Mouse (Mus musculus): ENCODE results near the gene Sorcs1. TPM values are rescaled to one million over a fixed set of nuclear protein-coding genes. Genes with fewer than 3 reads are reported as not detected.

The Sorcs1 gene
- total and polyA plus RNA-seq, 2 experiments from 2014 or later: 0.51 to 1.1 TPM

DNA sequence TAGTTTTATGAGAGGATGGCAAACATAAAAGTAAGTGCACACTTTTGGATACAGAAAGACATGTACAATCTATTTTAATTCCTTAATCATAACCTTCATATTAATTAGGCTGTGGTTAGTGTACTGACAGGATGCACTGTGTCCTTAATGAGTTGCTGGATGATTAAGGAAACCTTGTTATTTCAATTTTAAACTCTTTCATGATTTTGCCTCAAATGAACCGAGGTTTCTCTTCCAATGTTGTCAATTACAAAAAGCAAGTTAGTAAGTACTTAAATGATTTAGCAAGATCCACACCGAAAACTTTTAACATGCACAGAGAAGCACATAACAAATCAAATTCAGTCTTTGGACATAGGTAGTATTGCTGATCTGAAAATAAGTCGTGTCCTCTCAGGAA lies 341.7 kb downstream of the Sorcs1 start:
- H3K36me3 ChIP-seq (replicated peaks; ENCODE audit: control insufficient read depth, insufficient read depth, low read length): no peaks in the 10 kb centered on the region
- TF ChIP-seq EP300 (IDR thresholded peaks at IDR 0.05; ENCODE audit: low read depth): no peak
- H3K4me1 ChIP-seq (ENCODE audit: control insufficient read depth, insufficient read depth): no peaks in the 10 kb centered on the region
- DNase-seq (ENCODE audit: low spot score) (no peak), ATAC-seq (ENCODE audit: insufficient read depth, low read depth) (no peak)
- H3K4me2 ChIP-seq (ENCODE audit: low read depth, low read length): no peak overlapping the region
- H3K9ac ChIP-seq (replicated peaks; ENCODE audit: low read depth, low read length): no peak overlapping the region
- H3K27ac ChIP-seq (ENCODE audit: low read depth): no peak overlapping the region
- H3K27me3 ChIP-seq (ENCODE audit: control insufficient read depth, insufficient read depth, low read length): no peaks in the 10 kb centered on the region
- H3K4me3 ChIP-seq (ENCODE audit: low read depth, low read length): no peak overlapping the region
- 70% methylated on average over 3 of the region's 3 CpGs for WGBS
- no peaks in the 10 kb centered on the region for H3K9me3 ChIP-seq (replicated peaks; ENCODE audit: control insufficient read depth, low read length)

GRCm38 (mm10) chr19:50331136-50331535 lies 347.3 kb downstream of the Sorcs1 start:
- 70% methylated on average over 3 of the region's 3 CpGs for WGBS
- H3K27me3 ChIP-seq (ENCODE audit: control insufficient read depth, insufficient read depth, low read length): no peaks in the 10 kb centered on the region
- H3K9me3 ChIP-seq (replicated peaks; ENCODE audit: control insufficient read depth, low read length): no peaks in the 10 kb centered on the region
- no peaks in the 10 kb centered on the region for H3K36me3 ChIP-seq (replicated peaks; ENCODE audit: control insufficient read depth, insufficient read depth, low read length)
- no peaks in the 10 kb centered on the region for H3K4me1 ChIP-seq (ENCODE audit: control insufficient read depth, insufficient read depth)
- H3K4me3 ChIP-seq (ENCODE audit: low read depth, low read length): no peak overlapping the region
- TF ChIP-seq CTCF (IDR thresholded peaks at IDR 0.05; ENCODE audit: low read depth) (no peak), EP300 (IDR thresholded peaks at IDR 0.05; ENCODE audit: low read depth) (no peak)
- H3K9ac ChIP-seq (replicated peaks; ENCODE audit: low read depth, low read length): no peak overlapping the region
- ATAC-seq (ENCODE audit: insufficient read depth, low read depth): no peak
- H3K4me2 ChIP-seq (ENCODE audit: low read depth, low read length): no peak overlapping the region
- no peak overlapping the region for H3K27ac ChIP-seq (ENCODE audit: low read depth)
- DNase-seq (ENCODE audit: low spot score): no peak

DNA sequence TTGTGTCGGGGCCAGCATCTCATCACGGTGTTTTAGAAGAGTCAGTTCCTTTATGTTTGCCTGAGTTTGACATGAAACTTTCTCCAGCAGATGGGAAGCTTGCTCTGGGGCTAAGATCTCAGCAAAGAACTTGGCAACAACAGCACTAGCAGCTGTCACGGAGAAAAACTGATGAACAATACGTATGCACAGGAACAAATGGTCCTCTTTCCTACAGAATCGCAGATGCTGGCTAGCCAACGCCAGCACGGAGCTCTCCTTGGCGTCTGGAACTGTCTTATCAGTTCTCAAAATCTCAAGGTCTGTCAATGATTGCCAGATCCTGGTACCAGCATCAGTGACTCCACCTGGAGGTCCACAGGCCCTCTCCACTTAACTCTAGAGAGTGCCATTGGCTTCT lies 350.6 kb downstream of the Sorcs1 start:
- WGBS: 75% methylated on average over 8 of the region's 8 CpGs
- no peak overlapping the region for H3K4me2 ChIP-seq (ENCODE audit: low read depth, low read length)
- no peaks in the 10 kb centered on the region for H3K36me3 ChIP-seq (replicated peaks; ENCODE audit: control insufficient read depth, insufficient read depth, low read length)
- ATAC-seq (ENCODE audit: insufficient read depth, low read depth) (no peak), DNase-seq (ENCODE audit: low spot score) (no peak)
- H3K4me3 ChIP-seq (ENCODE audit: low read depth, low read length): no peak overlapping the region
- H3K27me3 ChIP-seq (ENCODE audit: control insufficient read depth, insufficient read depth, low read length): no peaks in the 10 kb centered on the region
- no peak overlapping the region for H3K9ac ChIP-seq (replicated peaks; ENCODE audit: low read depth, low read length)
- no peak overlapping the region for H3K27ac ChIP-seq (ENCODE audit: low read depth)
- H3K9me3 ChIP-seq (replicated peaks; ENCODE audit: control insufficient read depth, low read length): no peaks in the 10 kb centered on the region
- TF ChIP-seq CTCF (IDR thresholded peaks at IDR 0.05; ENCODE audit: low read depth) (no peak), EP300 (IDR thresholded peaks at IDR 0.05; ENCODE audit: low read depth) (no peak)
- no peaks in the 10 kb centered on the region for H3K4me1 ChIP-seq (ENCODE audit: control insufficient read depth, insufficient read depth)

DNA sequence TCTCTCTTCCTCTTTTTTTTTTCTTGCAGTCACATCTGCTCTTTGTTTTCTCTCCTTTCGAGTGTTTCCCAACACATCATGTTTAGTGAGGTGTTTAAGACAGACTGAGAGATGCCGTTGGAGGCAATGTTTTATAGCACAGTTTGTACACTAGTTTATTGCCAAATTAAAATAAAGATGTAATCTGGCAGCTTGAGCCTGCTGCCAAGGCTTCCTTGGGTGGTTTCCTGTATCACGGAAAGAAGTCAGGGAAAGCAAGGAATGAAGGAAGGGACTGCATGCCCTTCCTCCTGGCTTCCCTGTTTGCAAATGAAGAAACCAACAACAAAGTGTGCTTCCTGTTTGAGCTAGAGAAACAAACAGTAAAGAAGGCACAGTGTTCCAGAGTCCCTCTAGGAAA lies 352.3 kb downstream of the Sorcs1 start:
- H3K27me3 ChIP-seq (ENCODE audit: control insufficient read depth, insufficient read depth, low read length): no peaks in the 10 kb centered on the region
- no peak overlapping the region for H3K27ac ChIP-seq (ENCODE audit: low read depth)
- no peaks in the 10 kb centered on the region for H3K36me3 ChIP-seq (replicated peaks; ENCODE audit: control insufficient read depth, insufficient read depth, low read length)
- 63% methylated on average over 3 of the region's 3 CpGs for WGBS
- H3K4me2 ChIP-seq (ENCODE audit: low read depth, low read length): no peak overlapping the region
- no peaks in the 10 kb centered on the region for H3K4me1 ChIP-seq (ENCODE audit: control insufficient read depth, insufficient read depth)
- TF ChIP-seq CTCF (IDR thresholded peaks at IDR 0.05; ENCODE audit: low read depth): no peak
- ATAC-seq (ENCODE audit: insufficient read depth, low read depth) (no peak), DNase-seq (ENCODE audit: low spot score) (no peak)
- no peak overlapping the region for H3K4me3 ChIP-seq (ENCODE audit: low read depth, low read length)
- no peaks in the 10 kb centered on the region for H3K9me3 ChIP-seq (replicated peaks; ENCODE audit: control insufficient read depth, low read length)
- H3K9ac ChIP-seq (replicated peaks; ENCODE audit: low read depth, low read length): no peak overlapping the region

- Histone ChIP-seq H3K36me3 (replicated peaks; ENCODE audit: control insufficient read depth, insufficient read depth, low read length) (no peaks in the 10 kb centered on the region), H3K4me2 (ENCODE audit: low read depth, low read length) (no peak overlapping the region), H3K27ac (ENCODE audit: low read depth) (no peak overlapping the region), H3K27me3 (ENCODE audit: control insufficient read depth, insufficient read depth, low read length) (no peaks in the 10 kb centered on the region), H3K4me1 (ENCODE audit: control insufficient read depth, insufficient read depth) (no peaks in the 10 kb centered on the region), H3K9ac (replicated peaks; ENCODE audit: low read depth, low read length) (no peak overlapping the region), H3K4me3 (ENCODE audit: low read depth, low read length) (no peak overlapping the region), H3K9me3 (replicated peaks; ENCODE audit: control insufficient read depth, low read length) (no peaks in the 10 kb centered on the region)
- DNase-seq (ENCODE audit: low spot score): no peak
- no peak for TF ChIP-seq EP300 (IDR thresholded peaks at IDR 0.05; ENCODE audit: low read depth)
- TF ChIP-seq CTCF (IDR thresholded peaks at IDR 0.05; ENCODE audit: low read depth): no peak
- no peak for ATAC-seq (ENCODE audit: insufficient read depth, low read depth)
- WGBS: 88% methylated on average over 10 of the region's 10 CpGs
Observed at GRCm38 (mm10) chr19:50325686-50326085, 352.8 kb downstream of the Sorcs1 start.

GRCm38 (mm10) chr19:50307046-50307445 lies 371.4 kb downstream of the Sorcs1 start:
- Histone ChIP-seq H3K27ac (ENCODE audit: low read depth) (no peak overlapping the region), H3K4me3 (ENCODE audit: low read depth, low read length) (no peak overlapping the region), H3K27me3 (ENCODE audit: control insufficient read depth, insufficient read depth, low read length) (no peaks in the 10 kb centered on the region), H3K9me3 (replicated peaks; ENCODE audit: control insufficient read depth, low read length) (no peaks in the 10 kb centered on the region), H3K4me2 (ENCODE audit: low read depth, low read length) (no peak overlapping the region), H3K36me3 (replicated peaks; ENCODE audit: control insufficient read depth, insufficient read depth, low read length) (no peaks in the 10 kb centered on the region), H3K9ac (replicated peaks; ENCODE audit: low read depth, low read length) (no peak overlapping the region), H3K4me1 (ENCODE audit: control insufficient read depth, insufficient read depth) (no peaks in the 10 kb centered on the region)
- no peak for TF ChIP-seq EP300 (IDR thresholded peaks at IDR 0.05; ENCODE audit: low read depth)
- no peak for TF ChIP-seq CTCF (IDR thresholded peaks at IDR 0.05; ENCODE audit: low read depth)
- ATAC-seq (ENCODE audit: insufficient read depth, low read depth): no peak
- no peak for DNase-seq (ENCODE audit: low spot score)
- 59% methylated on average over 2 of the region's 2 CpGs for WGBS
